11 mouse cellular contexts compared by ENCODE assay signal in the genomic region with DNA sequence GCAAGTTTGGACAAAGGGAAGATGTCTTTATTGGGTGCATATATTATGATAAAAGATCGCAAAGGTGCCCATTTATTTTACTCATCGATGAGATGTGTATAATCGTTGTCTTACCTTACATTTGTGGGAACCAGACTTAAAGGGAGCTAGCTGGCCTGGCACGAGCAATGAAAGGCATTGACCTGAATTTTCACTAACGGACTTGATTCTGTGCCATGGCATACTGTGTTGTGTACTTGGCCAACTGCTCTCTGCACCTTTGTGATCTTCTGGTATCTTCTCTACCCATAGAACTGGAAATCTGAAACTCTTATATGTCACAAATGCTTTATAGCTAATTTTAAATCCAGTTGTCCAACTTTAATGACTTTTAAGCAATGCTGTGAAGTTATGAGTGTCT.
"Had no signal": no experiment of that assay in that cellular context is flagged by ENCODE, and none has a peak within 500 bp of the region (broad histone marks: within the 10 kb centered on the region; RNA-seq: fewer than 3 reads in every experiment).

No protein-coding gene starts in this region.

- DNase-seq: kidney, postnatal 25 days; lung, adult 2 months; lung, postnatal 36 days; midbrain, embryonic 14.5 days; right cerebral cortex, postnatal 14 days; thymus, postnatal 36 days had no signal

- H3K27ac ChIP-seq: limb, embryonic 10.5 days; liver, embryonic 15.5 days; midbrain, embryonic 10.5 days; stomach, embryonic 15.5 days had no signal

- H3K4me3 ChIP-seq: limb, embryonic 10.5 days; liver, embryonic 15.5 days; midbrain, embryonic 10.5 days; myocyte; stomach, embryonic 15.5 days had no signal
